Mouse (Mus musculus) layer of hippocampus, adult 2 months (tissue): Measurements from ENCODE around the gene Lcor. TPM values are rescaled to one million over a fixed set of nuclear protein-coding genes. Genes with fewer than 3 reads are reported as not detected.

Experiments
- DNase-seq, 2 experiments: peaks; one replicate each; pipeline ENCODE4 v3.0.0; 2022; ENCODE audit warnings: low spot score in 2 of 2
- H3K27ac ChIP-seq: fragments of 200-600 bp; 2 replicates; pipeline ENCODE4 v1.8.1; 2022
- H3K4me3 ChIP-seq: fragments of 200-600 bp; 2 replicates; pipeline ENCODE4 v1.8.1; 2022; ENCODE audit warnings: mild to moderate bottlenecking
- CTCF ChIP-seq: fragments of 200-600 bp; conservative IDR thresholded peaks from 2 replicates; pipeline ENCODE4 v1.8.1; 2022; ENCODE audit warnings: antibody characterized with exemption, mild to moderate bottlenecking, moderate library complexity
- total RNA-seq, 2 experiments: library from RNA; stranded (reverse); gene quantifications; 2 replicates each; pipeline ENCODE4 v1.2.3; 2021

Gene Lcor
- total RNA-seq, 2 experiments from 2014 or later, result 17.1 to 20.9 TPM

GRCm38 (mm10) chr19:41452166-41452565 lies 30.3 kb upstream of the Lcor start:
- TF ChIP-seq CTCF, result no peak
- DNase-seq, result no peak
- H3K27ac ChIP-seq, result no peak overlapping the region
- H3K4me3 ChIP-seq, result no peak overlapping the region

DNA sequence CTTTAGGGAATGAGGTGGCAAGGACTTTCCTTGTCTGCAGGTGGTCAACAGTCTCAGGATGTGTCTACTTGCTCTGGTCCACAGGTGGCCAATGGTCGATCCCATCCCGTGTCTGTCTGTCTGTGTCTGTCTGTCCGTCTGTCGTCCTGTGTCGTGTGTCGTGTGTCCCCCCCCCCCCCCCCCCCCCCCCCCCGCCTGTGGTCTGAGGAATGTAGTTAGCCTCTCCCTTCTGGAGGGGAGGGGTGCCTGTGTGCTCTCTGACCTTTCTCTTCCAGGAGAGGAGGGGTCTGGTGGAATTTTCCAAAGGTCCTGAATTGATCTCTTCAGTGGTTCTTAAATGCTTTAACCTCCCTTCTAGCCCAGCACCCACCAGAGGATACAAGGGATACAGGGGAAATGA lies 27.8 kb upstream of the Lcor start:
- no peak for TF ChIP-seq CTCF
- DNase-seq, result no peak
- Histone ChIP-seq H3K27ac (no peak overlapping the region), H3K4me3 (no peak overlapping the region)

DNA sequence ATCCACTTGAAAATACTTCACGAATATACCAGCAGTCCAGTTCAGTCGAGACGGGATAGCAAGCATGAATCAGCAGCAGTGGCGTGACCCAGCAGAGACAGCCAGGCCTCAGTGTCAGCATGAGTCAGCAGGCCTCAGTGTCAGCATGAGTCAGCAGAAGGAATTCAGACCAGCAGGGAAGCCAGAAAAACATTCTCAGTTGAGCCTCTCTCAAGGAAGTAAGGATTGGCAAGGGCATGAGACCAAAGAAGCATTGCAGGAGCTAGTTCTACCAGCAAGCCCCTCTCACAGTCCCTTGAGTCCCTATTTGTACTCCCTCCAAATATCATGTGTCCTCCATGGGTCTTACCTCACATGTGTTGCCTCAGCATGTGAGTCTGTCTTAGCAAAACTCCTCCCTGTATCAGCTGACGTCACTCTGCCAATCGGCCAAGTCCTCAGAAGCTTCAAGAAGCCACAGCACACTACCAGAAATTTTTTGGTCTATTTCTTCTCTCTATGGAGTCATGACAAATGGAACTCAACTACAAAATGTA lies 27.3 kb upstream of the Lcor start:
- no peak for TF ChIP-seq CTCF
- Histone ChIP-seq H3K27ac (no peak overlapping the region), H3K4me3 (no peak overlapping the region)
- no peak for DNase-seq

GRCm38 (mm10) chr19:41457181-41457580 lies 25.3 kb upstream of the Lcor start:
- no peak for TF ChIP-seq CTCF
- no peak for DNase-seq
- no peak overlapping the region for H3K4me3 ChIP-seq
- H3K27ac ChIP-seq, result no peak overlapping the region

- no peak for TF ChIP-seq CTCF
- no peak for DNase-seq
- no peak overlapping the region for H3K27ac ChIP-seq
- no peak overlapping the region for H3K4me3 ChIP-seq
Observed at GRCm38 (mm10) chr19:41462166-41462735, 20.2 kb upstream of the Lcor start.

DNA sequence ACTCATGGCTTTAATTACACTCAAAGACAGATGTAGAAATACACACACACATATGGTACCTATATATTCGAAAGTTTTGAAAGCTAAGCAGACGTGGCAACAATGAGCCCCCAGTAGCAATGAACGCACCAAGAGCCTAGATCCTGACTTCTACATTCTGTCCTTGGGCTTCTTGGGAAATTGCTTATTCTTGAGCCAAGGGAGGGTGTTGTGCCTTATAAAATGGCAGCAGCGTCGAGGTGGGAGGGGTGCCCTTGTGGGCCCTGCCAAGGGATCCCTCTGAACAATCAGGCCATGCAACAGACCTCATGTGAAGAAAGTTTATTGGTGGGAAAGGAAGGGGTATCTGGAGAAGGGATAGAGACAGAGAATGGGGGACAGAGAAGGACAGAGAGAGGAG lies 18.6 kb upstream of the Lcor start:
- no peak for DNase-seq
- Histone ChIP-seq H3K4me3 (no peak overlapping the region), H3K27ac (no peak overlapping the region)
- no peak for TF ChIP-seq CTCF

GRCm38 (mm10) chr19:41466475-41466874 lies 16.0 kb upstream of the Lcor start:
- no peak for TF ChIP-seq CTCF
- no peak for DNase-seq

GRCm38 (mm10) chr19:41473566-41474135 lies 8.8 kb upstream of the Lcor start:
- no peak overlapping the region for H3K27ac ChIP-seq
- no peak for TF ChIP-seq CTCF
- no peak overlapping the region for H3K4me3 ChIP-seq
- no peak for DNase-seq

More at GRCm38 (mm10) chr19:41466475-41466874, 16.0 kb upstream of the Lcor start:
- Histone ChIP-seq H3K4me3 (no peak overlapping the region), H3K27ac (no peak overlapping the region)

DNA sequence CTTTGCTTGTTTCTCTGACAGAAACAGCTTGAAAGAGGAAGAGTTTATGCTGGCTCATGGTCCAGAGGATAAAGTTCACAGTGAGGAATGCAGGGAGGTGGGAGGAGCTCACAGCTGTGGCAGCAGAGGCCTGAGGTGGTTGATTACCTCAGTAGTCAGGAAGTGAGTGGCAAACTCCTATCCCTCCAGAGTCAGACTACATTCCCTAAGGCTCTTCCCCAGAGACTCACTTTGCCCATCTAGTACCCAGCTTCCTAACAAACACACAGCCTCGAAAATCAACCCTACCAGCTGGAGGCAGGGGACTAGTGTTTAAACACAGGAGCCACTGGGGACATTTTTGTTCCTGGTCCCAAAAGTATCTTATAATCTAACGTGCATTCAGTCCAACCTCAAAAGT lies 7.5 kb upstream of the Lcor start:
- Histone ChIP-seq H3K27ac (no peak overlapping the region), H3K4me3 (no peak overlapping the region)
- no peak for TF ChIP-seq CTCF
- DNase-seq, result no peak

DNA sequence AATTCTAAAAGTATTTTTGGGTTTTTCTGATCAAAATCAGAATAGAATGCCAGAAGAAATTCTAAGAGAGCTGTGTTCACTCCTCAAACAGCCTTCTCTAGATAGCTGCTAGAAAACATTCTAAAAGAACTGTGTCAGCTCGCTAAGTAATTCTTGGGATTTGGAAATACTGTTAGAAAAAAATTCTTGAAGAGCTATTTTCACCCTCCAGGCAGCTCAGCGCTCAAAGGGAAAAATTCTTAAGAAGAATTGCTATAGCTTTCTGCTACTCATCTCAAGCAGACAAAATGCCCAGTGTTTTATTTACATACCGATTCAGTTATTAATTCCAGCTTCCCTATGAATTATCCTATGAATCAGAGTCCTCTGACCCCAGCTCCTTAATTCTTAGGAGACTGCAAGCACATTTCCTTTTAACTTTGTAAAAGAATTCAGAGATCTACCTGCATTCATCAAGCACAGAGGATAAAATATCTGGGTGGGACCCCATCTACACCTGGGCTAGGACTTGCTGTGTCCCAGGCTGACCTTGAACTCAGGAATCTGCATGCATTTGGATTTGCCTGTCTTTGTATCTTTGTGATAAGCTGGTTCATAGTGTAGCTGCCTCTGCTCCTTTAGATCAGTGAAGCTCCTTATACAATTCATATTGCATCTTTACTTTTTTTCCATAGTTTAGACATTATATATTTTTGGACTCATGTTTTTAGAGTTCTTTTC lies 5.7 kb upstream of the Lcor start:
- DNase-seq, result no peak
- no peak overlapping the region for H3K4me3 ChIP-seq
- TF ChIP-seq CTCF, result no peak
- no peak overlapping the region for H3K27ac ChIP-seq

DNA sequence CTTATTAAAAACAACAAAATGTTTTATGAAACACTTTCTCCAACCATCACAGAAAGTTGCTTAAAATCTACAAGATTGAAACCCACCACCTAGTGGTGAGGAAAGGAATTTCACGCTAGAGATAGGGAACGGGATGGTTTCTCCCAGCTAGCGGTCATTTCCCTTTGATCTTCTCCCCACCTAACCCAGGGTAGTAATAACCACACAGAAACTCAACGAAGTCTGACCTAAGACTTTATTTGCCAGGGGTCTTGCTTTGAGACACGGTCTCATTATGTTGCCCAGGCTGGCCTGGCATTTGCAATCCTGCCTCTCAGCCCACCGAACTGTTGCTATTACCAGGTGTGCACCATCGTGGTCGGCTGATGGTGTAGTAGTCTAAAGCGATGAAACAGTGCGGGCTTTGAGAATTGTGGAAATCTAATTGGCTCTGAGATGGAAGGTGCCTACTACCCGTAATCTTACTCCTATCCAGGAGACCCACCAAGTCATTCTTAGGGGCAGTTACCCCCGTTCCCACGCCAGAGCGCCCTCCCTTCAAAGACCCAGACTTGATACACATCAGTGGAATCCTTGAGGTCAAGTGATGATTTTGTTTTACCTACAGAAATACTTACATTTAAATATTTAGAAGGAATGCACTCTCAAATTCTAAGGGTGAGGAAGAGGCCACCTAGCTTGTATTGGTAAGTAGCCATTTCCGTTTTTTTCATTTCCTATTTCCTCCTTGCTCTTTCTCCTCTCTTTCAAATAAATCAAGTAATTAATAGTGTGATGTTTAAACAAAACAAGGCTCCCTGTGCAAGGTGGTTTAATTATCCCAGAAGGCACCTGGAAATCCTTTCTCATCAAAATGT lies 1.2 kb upstream of the Lcor start:
- H3K4me3 ChIP-seq, result peak overlapping the region; percentile 63
- TF ChIP-seq CTCF, result peak; percentile 92
- peak overlapping the region; percentile 99 for H3K27ac ChIP-seq
- DNase-seq, result peak in 1 of 2 experiments; percentile 57

DNA sequence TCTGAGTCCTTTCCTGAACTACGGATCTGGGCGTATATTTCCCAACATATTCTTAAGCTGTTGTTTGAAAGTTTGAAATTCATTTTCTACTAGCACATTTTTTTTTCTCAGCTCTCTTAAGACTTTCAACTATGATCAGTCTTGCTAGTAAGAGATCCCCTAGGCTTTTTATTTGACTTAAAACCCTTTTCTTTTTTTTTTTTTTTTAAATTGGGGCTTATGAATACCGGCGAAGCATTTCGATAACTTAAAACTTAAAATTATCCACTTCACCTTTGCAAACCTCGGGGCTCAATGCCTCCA lies 599 bp upstream of the Lcor start:
- DNase-seq, result no peak
- no peak for TF ChIP-seq CTCF
- Histone ChIP-seq H3K4me3 (peak overlapping the region; percentile 63), H3K27ac (peak overlapping the region; percentile 99)

GRCm38 (mm10) chr19:41482909-41483444 lies 540 bp downstream of the Lcor start:
- peak; percentile 55 to 68 for DNase-seq
- peak overlapping the region; percentile 99 for H3K27ac ChIP-seq
- H3K4me3 ChIP-seq, result peak overlapping the region; percentile 85
- TF ChIP-seq CTCF, result no peak
